ENCODE assay signal across 9 mouse cellular contexts in the genomic region with DNA sequence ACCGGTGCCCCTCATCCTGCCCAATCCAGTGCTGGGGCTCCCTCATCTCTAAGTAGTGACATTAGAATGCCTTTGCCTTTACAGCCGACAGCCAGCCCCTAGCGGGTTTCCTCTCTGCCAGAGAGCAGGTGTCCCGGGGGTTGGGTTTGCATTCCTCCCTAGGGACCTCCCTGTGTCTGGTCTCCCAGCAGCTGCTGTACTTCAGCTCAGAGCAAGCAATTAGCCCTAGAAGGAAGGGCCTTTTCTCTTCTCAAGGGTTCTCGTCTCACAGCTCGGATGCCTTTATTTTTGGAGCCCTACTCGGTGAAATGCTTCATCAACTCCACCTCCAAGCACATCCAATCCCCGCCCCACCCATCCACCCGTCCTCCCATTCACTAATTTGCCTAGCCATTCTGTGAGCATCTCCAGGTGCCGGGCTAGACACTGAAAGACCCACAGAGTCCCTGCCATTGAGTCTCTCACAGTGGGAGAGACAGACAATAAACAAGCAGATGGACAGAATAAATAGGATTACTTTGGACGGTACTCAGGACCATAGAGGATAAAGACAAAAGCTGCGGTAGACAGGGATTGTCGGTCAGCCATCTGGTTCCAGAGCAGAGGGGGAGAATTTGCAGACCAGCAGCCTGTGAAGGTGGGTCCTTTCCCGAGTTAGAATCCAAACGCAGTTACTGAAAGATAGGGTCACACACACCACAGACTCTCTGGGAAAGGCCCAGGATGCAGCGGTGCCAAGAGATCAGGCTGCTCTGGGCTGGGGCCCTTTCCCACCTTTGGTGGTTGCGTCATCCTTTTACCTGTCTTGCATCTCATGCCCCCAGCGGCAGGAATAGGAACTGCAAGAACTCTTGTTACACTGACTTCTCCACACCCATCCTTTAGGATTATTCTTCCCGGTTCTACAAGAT. TPM values are rescaled to one million over a fixed set of nuclear protein-coding genes. Genes with fewer than 3 reads are reported as not detected.
DNase-seq lines count a peak whose midpoint lies in the region; ATAC-seq and TF ChIP-seq lines count a peak whose summit lies in the region.
"Had no signal": no experiment of that assay in that cellular context is flagged by ENCODE, and none has a peak within 500 bp of the region (broad histone marks: within the 10 kb centered on the region; RNA-seq: fewer than 3 reads in every experiment).

No protein-coding gene starts in this region.

- TF ChIP-seq CTCF in heart, postnatal 0 days (IDR thresholded peaks at IDR 0.05; ENCODE audit: low read depth) = peak; percentile 65

- H3K9ac ChIP-seq in heart, postnatal 0 days (replicated peaks; ENCODE audit: low read depth, low read length) = no peak overlapping the region
- no peak overlapping the region for H3K9ac ChIP-seq in limb, embryonic 11.5 days (ENCODE audit: low read length)
- H3K9ac ChIP-seq: limb, embryonic 12.5 days had no signal

- no peaks in the 10 kb centered on the region for H3K36me3 ChIP-seq in heart, postnatal 0 days (replicated peaks; ENCODE audit: control insufficient read depth, insufficient read depth, low read length)
- no peaks in the 10 kb centered on the region for H3K36me3 ChIP-seq in limb, embryonic 11.5 days (ENCODE audit: control insufficient read depth, insufficient read depth, low read length)
- H3K36me3 ChIP-seq: limb, embryonic 12.5 days had no signal

- no peak overlapping the region for H3K4me2 ChIP-seq in heart, postnatal 0 days (ENCODE audit: low read depth, low read length)
- H3K4me2 ChIP-seq in limb, embryonic 11.5 days (ENCODE audit: low read depth, severe bottlenecking) = no peak overlapping the region
- H3K4me2 ChIP-seq: limb, embryonic 12.5 days had no signal

- no peaks in the 10 kb centered on the region for H3K9me3 ChIP-seq in heart, postnatal 0 days (replicated peaks; ENCODE audit: control insufficient read depth, low read length)
- H3K9me3 ChIP-seq in limb, embryonic 11.5 days (ENCODE audit: control insufficient read depth, low read length) = no peaks in the 10 kb centered on the region
- H3K9me3 ChIP-seq: limb, embryonic 12.5 days had no signal

- H3K4me3 ChIP-seq in heart, postnatal 0 days (ENCODE audit: low read depth, low read length) = no peak overlapping the region
- no peak overlapping the region for H3K4me3 ChIP-seq in limb, embryonic 11.5 days (ENCODE audit: low read depth, low read length)
- H3K4me3 ChIP-seq: limb, embryonic 12.5 days had no signal

- intact Hi-C loops in heart, postnatal 25 days (cut with DNase I) = loop anchor here (5.0 kb wide), 1 partner anchor 125 kb away; no protein-coding TSS in a partner anchor

- no peak for TF ChIP-seq EP300 in heart, postnatal 0 days (IDR thresholded peaks at IDR 0.05; ENCODE audit: low read depth)

- no peak overlapping the region for H3K27ac ChIP-seq in heart, postnatal 0 days (ENCODE audit: low read depth)
- no peak overlapping the region for H3K27ac ChIP-seq in limb, embryonic 11.5 days (replicated peaks; ENCODE audit: low read depth, low read length)
- H3K27ac ChIP-seq: limb, embryonic 12.5 days had no signal

- DNase-seq in heart, adult 8-10 months (ENCODE audit: low spot score) = peak; percentile 63
- no peak for DNase-seq in heart, postnatal 25 days (ENCODE audit: low spot score)
- DNase-seq in ES-CJ7 (ENCODE audit: low read depth, low spot score) = peak; percentile 85
- peak; percentile 81 for DNase-seq in cerebellum, adult 9-11 months
- peak; percentile 41 for DNase-seq in heart, postnatal 0 days (ENCODE audit: low spot score)
- peak; percentile 78 for DNase-seq in limb, embryonic 11.5 days (ENCODE audit: low spot score)
- peak; percentile 92 for DNase-seq in retina, postnatal 1 day
- no peak for DNase-seq in yolk sac, embryonic 10.5 days (ENCODE audit: low spot score)

- WGBS in heart, postnatal 0 days = 37% methylated on average over 19 of the region's 19 CpGs
- 38% methylated on average over 19 of the region's 19 CpGs for WGBS in limb, embryonic 11.5 days

- no peaks in the 10 kb centered on the region for H3K27me3 ChIP-seq in heart, postnatal 0 days (ENCODE audit: control insufficient read depth, insufficient read depth, low read length)
- H3K27me3 ChIP-seq in limb, embryonic 11.5 days (ENCODE audit: control insufficient read depth, insufficient read depth, low read length) = no peaks in the 10 kb centered on the region

- no peak for ATAC-seq in heart, postnatal 0 days (ENCODE audit: insufficient read depth, low read depth)
- no peak for ATAC-seq in limb, embryonic 11.5 days (ENCODE audit: insufficient number of reproducible peaks, low FRiP score, low TSS enrichment, low read depth)

- H3K4me1 ChIP-seq in heart, postnatal 0 days (ENCODE audit: control insufficient read depth, insufficient read depth) = no peaks in the 10 kb centered on the region
- no peaks in the 10 kb centered on the region for H3K4me1 ChIP-seq in limb, embryonic 11.5 days (ENCODE audit: control insufficient read depth, insufficient read depth, low read length)

RNA-seq across cellular contexts. Expression of gene Cplx2, which starts 48.5 kb away (rescaled TPM):
- 1 to 10 TPM; 2.0 to 3.0 (median 2.5) TPM for total RNA-seq in heart, adult 8-10 months (2022)
- 1 to 10 TPM; 2.7 to 2.8 TPM for total RNA-seq in heart, postnatal 25 days (2021)
- 6.5 and 7.6 TPM in 2 replicates for total RNA-seq in heart, postnatal 0 days (2014; rRNA removed; ENCODE audit: low replicate concordance)
- polyA plus RNA-seq in heart, postnatal 0 days (2015; fragmentation: Nextera tagmentation; extraction: Ambion mirVana) = 1.5 and 1.7 TPM in 2 replicates
- 3.4 and 4.3 TPM in 2 replicates for polyA plus RNA-seq in limb, embryonic 11.5 days (2014; fragmentation: Nextera tagmentation; extraction: Ambion mirVana)

Comparison
In these comparisons a context has a peak if more than half of its experiments do, and no peak if none do; other contexts are left out.
1. DNase-seq: peak in heart, adult 8-10 months (single experiment), ES-CJ7 (single experiment), cerebellum, adult 9-11 months (single experiment), heart, postnatal 0 days (single experiment), limb, embryonic 11.5 days (single experiment) and retina, postnatal 1 day (single experiment); none in heart, postnatal 25 days (single experiment) and yolk sac, embryonic 10.5 days (single experiment).